1 mouse cellular context compared by ENCODE assay signal in genomic region chr6:125359999-125360398, GRCm38 (mm10).
TF ChIP-seq lines count a peak whose summit lies in the region.

No protein-coding gene starts in this region.

TF ChIP-seq in MEL, 35 proteins besides CTCF, POLR2A, EP300 and RAD21:
- no peak for TF ChIP-seq TCF12 (IDR thresholded peaks at IDR 0.05; ENCODE audit: low read depth, low read length)
- TF ChIP-seq MEF2A (IDR thresholded peaks at IDR 0.05; ENCODE audit: extremely low read depth, insufficient replicate concordance, low read depth, low read length, poor library complexity, severe bottlenecking) = no peak
- no peak for TF ChIP-seq MYB (IDR thresholded peaks at IDR 0.05; ENCODE audit: low read depth, low read length)
- TF ChIP-seq CHD2 (IDR thresholded peaks at IDR 0.05; ENCODE audit: low read length) = no peak
- TF ChIP-seq MAZ (IDR thresholded peaks at IDR 0.05; ENCODE audit: low read depth, low read length) = no peak
